Comparison of ENCODE assay signal across 7 mouse cellular contexts in genomic region chr6:147263178-147263577, GRCm38 (mm10). TPM values are rescaled to one million over a fixed set of nuclear protein-coding genes. Genes with fewer than 3 reads are reported as not detected.
DNase-seq lines count a peak whose midpoint lies in the region; ATAC-seq and TF ChIP-seq lines count a peak whose summit lies in the region.

No protein-coding gene starts in this region.

- H3K4me2 ChIP-seq in lung, embryonic 16.5 days (ENCODE audit: low read depth, low read length), result peak overlapping the region; percentile 95
- H3K4me2 ChIP-seq in forebrain, embryonic 12.5 days, result peak overlapping the region; percentile 94
- H3K4me2 ChIP-seq in neural tube, embryonic 11.5 days (ENCODE audit: low read depth), result peak overlapping the region; percentile 88

- peak; percentile 32 for ATAC-seq in lung, embryonic 16.5 days (ENCODE audit: low read depth)
- ATAC-seq in forebrain, embryonic 12.5 days (ENCODE audit: low FRiP score), result peak; percentile 47; the same call in 1 of the 2 replicates
- ATAC-seq in neural tube, embryonic 11.5 days (ENCODE audit: insufficient read depth, low FRiP score, low TSS enrichment), result 0 out of 2 replicates have a peak, but pooled peaks have one; percentile 33

- no peak for DNase-seq in lung, postnatal 4 days
- peak; percentile 51 for DNase-seq in brain, embryonic 14.5 days (ENCODE audit: low read depth)
- DNase-seq in kidney, postnatal 10 days, result peak; percentile 23
- peak; percentile 58 for DNase-seq in neural tube, embryonic 11.5 days (ENCODE audit: low spot score)
- DNase-seq in layer of hippocampus, postnatal 14 days (ENCODE audit: low spot score in 2 of 2), result no peak

- H3K9me3 ChIP-seq in lung, embryonic 16.5 days (ENCODE audit: control insufficient read depth, low read length), result no peaks in the 10 kb centered on the region
- no peaks in the 10 kb centered on the region for H3K9me3 ChIP-seq in forebrain, embryonic 12.5 days
- H3K9me3 ChIP-seq in neural tube, embryonic 11.5 days (ENCODE audit: control insufficient read depth, low read length), result no peaks in the 10 kb centered on the region

- no peak for TF ChIP-seq POLR2A in brain, embryonic 14.5 days (IDR thresholded peaks at IDR 0.05; ENCODE audit: borderline replicate concordance, extremely low read depth, insufficient read depth, insufficient read length, poor library complexity, severe bottlenecking)

- WGBS in lung, embryonic 16.5 days, result under 1% methylated on average over 21 of the region's 21 CpGs
- WGBS in forebrain, embryonic 12.5 days, result under 1% methylated on average over 21 of the region's 21 CpGs
- 2% methylated on average over 21 of the region's 21 CpGs for WGBS in neural tube, embryonic 11.5 days

- H3K27me3 ChIP-seq in lung, embryonic 16.5 days (ENCODE audit: control insufficient read depth, insufficient read depth, low read depth, low read length), result peaks cover 13% of the 10 kb centered on the region
- H3K27me3 ChIP-seq in forebrain, embryonic 12.5 days, result peaks cover 61% of the 10 kb centered on the region
- H3K27me3 ChIP-seq in neural tube, embryonic 11.5 days (ENCODE audit: control insufficient read depth, insufficient read depth, low read length), result peaks cover 32% of the 10 kb centered on the region

- H3K4me1 ChIP-seq in lung, embryonic 16.5 days (replicated peaks; ENCODE audit: control insufficient read depth, insufficient read depth, low read length), result peaks cover 4% of the 10 kb centered on the region; the same call in 1 of the 2 replicates
- peaks cover 16% of the 10 kb centered on the region for H3K4me1 ChIP-seq in forebrain, embryonic 12.5 days
- 0 out of 2 replicates have a peak, but pooled peaks cover 4% of the 10 kb centered on the region for H3K4me1 ChIP-seq in neural tube, embryonic 11.5 days (ENCODE audit: control insufficient read depth, insufficient read depth, low read length)

- H3K27ac ChIP-seq in lung, embryonic 16.5 days (ENCODE audit: low read length), result no peak overlapping the region
- H3K27ac ChIP-seq in forebrain, embryonic 12.5 days, result no peak overlapping the region
- no peak overlapping the region for H3K27ac ChIP-seq in neural tube, embryonic 11.5 days (ENCODE audit: low read depth, low read length)

- no peaks in the 10 kb centered on the region for H3K36me3 ChIP-seq in lung, embryonic 16.5 days (ENCODE audit: control insufficient read depth, insufficient read depth, low read length)
- no peaks in the 10 kb centered on the region for H3K36me3 ChIP-seq in forebrain, embryonic 12.5 days (replicated peaks)
- H3K36me3 ChIP-seq in neural tube, embryonic 11.5 days (ENCODE audit: control insufficient read depth, insufficient read depth, low read length), result no peaks in the 10 kb centered on the region

- H3K9ac ChIP-seq in lung, embryonic 16.5 days (ENCODE audit: low read length), result peak overlapping the region; percentile 53
- peak overlapping the region; percentile 53 for H3K9ac ChIP-seq in forebrain, embryonic 12.5 days
- H3K9ac ChIP-seq in neural tube, embryonic 11.5 days (ENCODE audit: low read length), result peak overlapping the region; percentile 26; the same call in 1 of the 2 replicates

- H3K4me3 ChIP-seq in lung, embryonic 16.5 days (ENCODE audit: low read length), result peak overlapping the region; percentile 60
- peak overlapping the region; percentile 54 for H3K4me3 ChIP-seq in forebrain, embryonic 12.5 days (replicated peaks)
- peak overlapping the region; percentile 48 for H3K4me3 ChIP-seq in neural tube, embryonic 11.5 days (ENCODE audit: low read depth, low read length)

- TF ChIP-seq CTCF in brain, embryonic 14.5 days (IDR thresholded peaks at IDR 0.05; ENCODE audit: borderline replicate concordance, extremely low read depth, insufficient read depth, insufficient read length), result no peak

RNA-seq across cellular contexts. Expression of gene Pthlh, which starts 0.8 kb away (rescaled TPM):
- polyA plus RNA-seq in lung, embryonic 16.5 days (2015; fragmentation: Nextera tagmentation; extraction: Ambion mirVana), result 7.8 and 11.8 TPM in 2 replicates
- polyA plus RNA-seq in brain, embryonic 14.5 days (2012; rRNA removed), result 1.6 and 3.2 TPM in 2 replicates
- 2.8 and 3.4 TPM in 2 replicates for polyA plus RNA-seq in forebrain, embryonic 12.5 days (2016; fragmentation: Nextera tagmentation; extraction: Ambion mirVana)
- polyA plus RNA-seq in neural tube, embryonic 11.5 days (2014; fragmentation: Nextera tagmentation; extraction: Ambion mirVana), result 1.6 and 1.7 TPM in 2 replicates
- total RNA-seq in layer of hippocampus, postnatal 14 days (2021), result 1 to 10 TPM; 2.5 to 2.8 TPM

Comparison
In these comparisons a context has a peak if more than half of its experiments do, and no peak if none do; other contexts are left out.
1. DNase-seq: peak in brain, embryonic 14.5 days (single experiment), kidney, postnatal 10 days (single experiment) and neural tube, embryonic 11.5 days (single experiment); none in lung, postnatal 4 days (0 of 2) and layer of hippocampus, postnatal 14 days (0 of 2).
2. Peak in every context shown above with its lines, with median percentiles within 50 percentile points of each other: ATAC-seq, H3K4me2 ChIP-seq, H3K4me3 ChIP-seq and H3K9ac ChIP-seq.